Mouse (Mus musculus): ENCODE data around the gene Mtus2. TPM values are rescaled to one million over a fixed set of nuclear protein-coding genes. Genes with fewer than 3 reads are reported as not detected.

Mtus2 gene
- polyA plus RNA-seq, 1 experiment from 2014 or later = 8.1 TPM

DNA sequence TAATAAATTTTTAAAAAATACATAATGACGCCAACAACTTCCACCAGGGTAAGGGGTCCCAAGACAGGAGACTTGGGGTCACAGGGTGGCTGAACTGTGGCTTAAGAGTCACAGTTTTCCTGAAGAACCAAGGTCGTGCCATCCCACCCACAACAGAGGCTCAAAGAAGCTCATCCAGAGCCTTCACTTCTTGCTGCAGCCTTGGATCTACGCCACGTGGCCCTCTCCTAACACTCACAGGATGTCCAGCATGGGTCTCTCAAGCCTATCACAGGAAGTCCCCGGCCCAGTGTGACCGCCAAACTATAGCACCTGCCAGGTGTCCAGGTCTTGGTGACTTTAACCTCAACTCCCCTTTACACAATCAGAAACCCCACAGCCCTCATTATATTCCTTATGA, 400.0 kb downstream of the Mtus2 start:
- Histone ChIP-seq H3K36me3 (ENCODE audit: control insufficient read depth, insufficient read depth, low read length) (no peaks in the 10 kb centered on the region), H3K27ac (ENCODE audit: low read depth, low read length) (no peak overlapping the region), H3K27me3 (ENCODE audit: control insufficient read depth, insufficient read depth, low read length) (no peaks in the 10 kb centered on the region), H3K9ac (ENCODE audit: low read length) (no peak overlapping the region), H3K9me3 (ENCODE audit: control insufficient read depth, low read length) (no peaks in the 10 kb centered on the region), H3K4me2 (ENCODE audit: low read depth, low read length, severe bottlenecking) (no peak overlapping the region), H3K4me1 (replicated peaks; ENCODE audit: control insufficient read depth, insufficient read depth, low read length) (no peaks in the 10 kb centered on the region), H3K4me3 (ENCODE audit: low read depth, low read length) (no peak overlapping the region)
- ATAC-seq (replicated peaks; ENCODE audit: low FRiP score) = no peak
- no peak for DNase-seq (ENCODE audit: low spot score)
- 92% methylated on average over 6 of the region's 6 CpGs for WGBS

DNA sequence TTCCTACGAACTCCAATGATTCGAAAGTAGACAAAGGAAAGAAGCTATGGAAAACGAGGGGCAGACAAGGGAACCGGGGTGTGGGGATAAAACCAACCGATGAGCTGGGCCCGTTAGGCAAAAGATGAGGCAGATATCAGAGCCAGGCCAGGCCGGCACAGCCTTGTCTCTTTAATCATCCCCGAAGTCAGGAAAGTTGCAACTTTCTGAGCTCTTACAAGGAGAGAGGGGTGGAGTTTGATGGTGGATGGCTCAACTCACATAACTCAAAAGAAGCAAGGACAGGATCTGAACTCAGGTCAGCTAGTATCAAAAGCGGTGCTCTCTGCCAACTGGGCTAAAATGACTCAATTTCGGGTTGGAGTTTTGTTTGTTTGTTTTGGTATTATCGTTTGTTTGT, 402.0 kb downstream of the Mtus2 start:
- Histone ChIP-seq H3K27me3 (ENCODE audit: control insufficient read depth, insufficient read depth, low read length) (no peaks in the 10 kb centered on the region), H3K9me3 (ENCODE audit: control insufficient read depth, low read length) (no peaks in the 10 kb centered on the region), H3K27ac (ENCODE audit: low read depth, low read length) (no peak overlapping the region), H3K36me3 (ENCODE audit: control insufficient read depth, insufficient read depth, low read length) (no peaks in the 10 kb centered on the region), H3K4me2 (ENCODE audit: low read depth, low read length, severe bottlenecking) (no peak overlapping the region), H3K9ac (ENCODE audit: low read length) (no peak overlapping the region), H3K4me1 (replicated peaks; ENCODE audit: control insufficient read depth, insufficient read depth, low read length) (no peaks in the 10 kb centered on the region), H3K4me3 (ENCODE audit: low read depth, low read length) (no peak overlapping the region)
- ATAC-seq (replicated peaks; ENCODE audit: low FRiP score) = no peak
- WGBS = 94% methylated on average over 11 of the region's 11 CpGs
- DNase-seq (ENCODE audit: low spot score) = no peak

DNA sequence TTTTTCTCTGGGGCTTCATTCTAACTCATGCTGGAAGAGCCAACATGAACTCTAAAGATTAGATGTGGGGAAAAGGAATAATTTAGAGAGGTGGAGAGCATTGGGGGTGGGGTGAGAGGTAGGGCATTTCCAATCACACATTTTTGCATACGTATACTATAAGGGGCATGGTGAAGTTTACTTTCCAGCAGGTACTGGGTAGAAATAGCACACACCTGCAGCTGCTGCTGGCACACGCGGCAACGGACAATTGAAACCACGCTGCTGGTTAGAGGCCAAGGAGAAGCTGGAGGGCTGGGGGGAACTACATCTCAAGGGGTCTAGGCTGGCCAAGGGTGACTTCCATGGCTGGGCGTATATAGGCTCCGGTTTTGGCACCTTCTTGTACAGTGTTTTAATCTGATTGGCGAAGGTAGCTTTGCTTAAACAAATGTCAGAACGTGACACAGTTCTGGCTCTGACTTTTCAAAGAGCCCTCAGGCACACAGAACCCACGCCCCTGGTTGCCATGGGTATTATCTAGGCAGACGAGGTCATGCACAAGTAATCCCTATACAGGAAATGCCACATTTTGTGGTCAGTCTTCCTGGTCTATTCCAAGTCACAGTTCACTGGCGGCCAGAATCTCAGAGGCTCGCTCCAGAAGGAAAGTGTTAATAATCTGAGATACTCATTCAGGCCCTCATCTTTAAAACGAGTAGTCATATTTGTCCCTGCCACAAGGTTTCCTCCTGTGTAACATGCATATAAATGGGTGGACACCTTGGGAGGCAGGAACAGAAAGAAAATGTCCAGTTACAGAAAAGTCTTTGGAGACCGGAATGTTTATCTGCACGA, 404.0 kb downstream of the Mtus2 start:
- no peak for ATAC-seq (replicated peaks; ENCODE audit: low FRiP score)
- Histone ChIP-seq H3K36me3 (ENCODE audit: control insufficient read depth, insufficient read depth, low read length) (no peaks in the 10 kb centered on the region), H3K9me3 (ENCODE audit: control insufficient read depth, low read length) (no peaks in the 10 kb centered on the region), H3K9ac (ENCODE audit: low read length) (no peak overlapping the region), H3K4me1 (replicated peaks; ENCODE audit: control insufficient read depth, insufficient read depth, low read length) (no peaks in the 10 kb centered on the region), H3K27ac (ENCODE audit: low read depth, low read length) (no peak overlapping the region), H3K4me3 (ENCODE audit: low read depth, low read length) (no peak overlapping the region), H3K27me3 (ENCODE audit: control insufficient read depth, insufficient read depth, low read length) (no peaks in the 10 kb centered on the region), H3K4me2 (ENCODE audit: low read depth, low read length, severe bottlenecking) (no peak overlapping the region)
- DNase-seq (ENCODE audit: low spot score) = no peak
- WGBS = 78% methylated on average over 16 of the region's 16 CpGs

DNA sequence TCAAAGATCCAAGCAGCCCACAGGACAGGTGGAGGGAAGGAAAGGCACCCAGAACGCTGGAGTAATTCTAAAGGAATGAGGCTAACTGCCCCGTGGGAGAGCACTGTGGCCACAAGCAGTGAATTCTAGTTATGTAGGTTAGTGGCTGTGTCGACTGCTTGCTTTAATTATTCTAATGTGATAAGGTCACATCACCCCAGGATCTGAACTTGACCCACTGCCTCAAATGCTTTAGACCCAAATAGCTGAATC, 404.6 kb downstream of the Mtus2 start:
- 68% methylated on average over 3 of the region's 3 CpGs for WGBS

DNA sequence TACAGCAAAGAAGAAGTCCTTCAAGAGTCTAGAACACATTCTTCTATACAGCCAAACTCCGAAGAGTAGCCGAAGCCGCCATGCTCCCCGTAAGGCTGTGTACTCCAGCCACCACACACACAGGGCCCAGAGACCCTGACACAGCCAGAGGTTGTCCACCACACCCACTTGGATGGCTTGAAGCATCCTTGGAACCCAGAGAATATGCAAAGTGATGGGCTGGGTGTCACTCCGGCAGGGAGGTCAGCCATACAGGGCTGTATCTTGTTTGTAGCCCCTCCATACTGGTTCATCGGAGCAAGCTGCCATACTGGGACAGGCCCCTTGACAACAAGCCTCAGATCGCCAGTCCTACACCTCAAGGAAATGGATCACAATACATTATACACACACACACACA, 405.2 kb downstream of the Mtus2 start:
- no peaks in the 10 kb centered on the region for H3K27me3 ChIP-seq (ENCODE audit: control insufficient read depth, insufficient read depth, low read length)
- H3K27ac ChIP-seq (ENCODE audit: low read depth, low read length) = no peak overlapping the region
- H3K4me3 ChIP-seq (ENCODE audit: low read depth, low read length) = no peak overlapping the region
- H3K36me3 ChIP-seq (ENCODE audit: control insufficient read depth, insufficient read depth, low read length) = no peaks in the 10 kb centered on the region
- no peak overlapping the region for H3K4me2 ChIP-seq (ENCODE audit: low read depth, low read length, severe bottlenecking)
- WGBS = 95% methylated on average over 7 of the region's 7 CpGs
- no peaks in the 10 kb centered on the region for H3K9me3 ChIP-seq (ENCODE audit: control insufficient read depth, low read length)
- no peak for ATAC-seq (replicated peaks; ENCODE audit: low FRiP score)
- no peak overlapping the region for H3K9ac ChIP-seq (ENCODE audit: low read length)
- DNase-seq (ENCODE audit: low spot score) = no peak
- H3K4me1 ChIP-seq (replicated peaks; ENCODE audit: control insufficient read depth, insufficient read depth, low read length) = no peaks in the 10 kb centered on the region

More for the DNA sequence above, 404.6 kb downstream of the Mtus2 start:
- Histone ChIP-seq H3K9ac (ENCODE audit: low read length) (no peak overlapping the region), H3K4me2 (ENCODE audit: low read depth, low read length, severe bottlenecking) (no peak overlapping the region), H3K36me3 (ENCODE audit: control insufficient read depth, insufficient read depth, low read length) (no peaks in the 10 kb centered on the region), H3K9me3 (ENCODE audit: control insufficient read depth, low read length) (no peaks in the 10 kb centered on the region), H3K4me1 (replicated peaks; ENCODE audit: control insufficient read depth, insufficient read depth, low read length) (no peaks in the 10 kb centered on the region), H3K27ac (ENCODE audit: low read depth, low read length) (no peak overlapping the region), H3K27me3 (ENCODE audit: control insufficient read depth, insufficient read depth, low read length) (no peaks in the 10 kb centered on the region), H3K4me3 (ENCODE audit: low read depth, low read length) (no peak overlapping the region)
- ATAC-seq (replicated peaks; ENCODE audit: low FRiP score) (no peak), DNase-seq (ENCODE audit: low spot score) (no peak)

DNA sequence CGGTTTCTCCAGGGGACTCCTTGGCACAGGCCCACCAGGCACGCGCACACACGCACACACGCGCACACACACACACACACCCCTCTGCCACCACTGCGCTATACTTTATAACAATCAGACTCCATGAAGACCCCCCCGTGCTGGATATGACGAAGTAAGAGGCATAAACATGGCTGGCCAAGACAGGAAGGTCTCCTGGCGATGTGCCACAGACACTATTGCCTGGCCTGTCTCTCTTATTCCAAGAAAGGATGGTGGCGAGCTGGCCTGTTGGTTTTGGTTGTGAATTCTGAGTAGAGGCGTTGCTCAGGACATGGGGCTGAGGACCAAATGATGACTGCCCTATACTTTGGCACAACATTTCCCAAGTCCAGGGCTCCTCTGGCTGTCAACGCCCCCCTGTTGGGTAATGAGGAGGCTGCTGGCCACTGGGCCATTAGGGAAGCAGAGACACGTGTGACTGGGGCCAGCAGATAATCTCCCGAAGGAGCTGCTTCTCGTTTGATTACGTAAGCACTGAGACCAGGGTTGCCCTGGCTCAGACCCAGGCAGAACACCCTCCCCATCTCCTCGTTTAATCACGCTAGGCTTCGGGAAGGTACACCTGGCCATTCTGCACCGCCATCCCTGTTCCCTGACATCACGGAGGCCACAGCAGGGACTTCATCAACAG, 406.5 kb downstream of the Mtus2 start:
- 88% methylated on average over 22 of the region's 22 CpGs for WGBS
- no peaks in the 10 kb centered on the region for H3K36me3 ChIP-seq (ENCODE audit: control insufficient read depth, insufficient read depth, low read length)
- H3K4me2 ChIP-seq (ENCODE audit: low read depth, low read length, severe bottlenecking) = no peak overlapping the region
- ATAC-seq (replicated peaks; ENCODE audit: low FRiP score) (no peak), DNase-seq (ENCODE audit: low spot score) (no peak)
- H3K9me3 ChIP-seq (ENCODE audit: control insufficient read depth, low read length) = no peaks in the 10 kb centered on the region
- no peaks in the 10 kb centered on the region for H3K27me3 ChIP-seq (ENCODE audit: control insufficient read depth, insufficient read depth, low read length)
- H3K27ac ChIP-seq (ENCODE audit: low read depth, low read length) = no peak overlapping the region
- H3K9ac ChIP-seq (ENCODE audit: low read length) = no peak overlapping the region
- H3K4me1 ChIP-seq (replicated peaks; ENCODE audit: control insufficient read depth, insufficient read depth, low read length) = no peaks in the 10 kb centered on the region
- H3K4me3 ChIP-seq (ENCODE audit: low read depth, low read length) = no peak overlapping the region

Other genes with a start within 250 kb of the Mtus2 start
- 10.1 and 11.9 TPM in 2 replicates for gene Flt1, start 231.3 kb upstream of the Mtus2 start, polyA plus RNA-seq (2014; fragmentation: Nextera tagmentation; extraction: Ambion mirVana)
- 430 and 492 TPM in 2 replicates for gene Pomp, start 96.9 kb upstream of the Mtus2 start, polyA plus RNA-seq (2014; fragmentation: Nextera tagmentation; extraction: Ambion mirVana)
- gene Slc46a3, start 62.5 kb upstream of the Mtus2 start, polyA plus RNA-seq (2014; fragmentation: Nextera tagmentation; extraction: Ambion mirVana) = 3.0 and 5.3 TPM in 2 replicates

Data from forebrain, embryonic 11.5 days (tissue).